Mouse (Mus musculus) stomach, postnatal 0 days (tissue): ENCODE data around the gene Banf2.

ENCODE experiments used
- CTCF ChIP-seq: IDR thresholded peaks from 2 replicates; pipeline ENCODE4 v1.5.1; 2016; ENCODE audit warnings: antibody characterized with exemption, low read depth, mild to moderate bottlenecking, moderate library complexity
- EP300 ChIP-seq: optimal IDR thresholded peaks from 2 replicates; pipeline ENCODE3; 2016; ENCODE audit warnings: antibody characterized with exemption

DNA sequence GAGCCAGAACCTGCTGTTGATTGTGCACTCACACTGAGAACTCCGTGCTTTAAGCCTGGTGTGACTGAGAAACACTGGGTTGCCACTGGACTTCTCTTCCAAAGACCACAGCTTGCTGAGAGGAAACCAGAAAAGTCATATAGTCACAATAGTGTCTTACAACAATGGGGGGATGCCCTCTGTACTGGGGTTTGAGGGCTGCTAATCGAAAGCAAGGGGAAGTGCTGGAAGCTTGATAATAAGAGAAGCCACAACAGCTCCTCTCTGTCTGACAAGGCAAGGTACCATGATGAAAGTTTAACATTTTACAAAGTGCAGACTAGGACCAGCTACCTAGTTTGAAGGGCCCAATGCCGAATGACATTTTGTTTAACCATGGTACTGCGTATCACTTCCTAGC, 36.8 kb downstream of the Banf2 start:
- TF ChIP-seq CTCF (no peak), EP300 (no peak)
